Mouse (Mus musculus) mesoderm, embryonic 11.5 days (tissue): ENCODE measurements around the gene 2210408I21Rik.

Source experiments
- DNase-seq: peaks from one replicate; pipeline ENCODE4 v3.0.0-alpha.2; 2012; ENCODE audit warnings: low read depth, low spot score

Gene 2210408I21Rik

DNA sequence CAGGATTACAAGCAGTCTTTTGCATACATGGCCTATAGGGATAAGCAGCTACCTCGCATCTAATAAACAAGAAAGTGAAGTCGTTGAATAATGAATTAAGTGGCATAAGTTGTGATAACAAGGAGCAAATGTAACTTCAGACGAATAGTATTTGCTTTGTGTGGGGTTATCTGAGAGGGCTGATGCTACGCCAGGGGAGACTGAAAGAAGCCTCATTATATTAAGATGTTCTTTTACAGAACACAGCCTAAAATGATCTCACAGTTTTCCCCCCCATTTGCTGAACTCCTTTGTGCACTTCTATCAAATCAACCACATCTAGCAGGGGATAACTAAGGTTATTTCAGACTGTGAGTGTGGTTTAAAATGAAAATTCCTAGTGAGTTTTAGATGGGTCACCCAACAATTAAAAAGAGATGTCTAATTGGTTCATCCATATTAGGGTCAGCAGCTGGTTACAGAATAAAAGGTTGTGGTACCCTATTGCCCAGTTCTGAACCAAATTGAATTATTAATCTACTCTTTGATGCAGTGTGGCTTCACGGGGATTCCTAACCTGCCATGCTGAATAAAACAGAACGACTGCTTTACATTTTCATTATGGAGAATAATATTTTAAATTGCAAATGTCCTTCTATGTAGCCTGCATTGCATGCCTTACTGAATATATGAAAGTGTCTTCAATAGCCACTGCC lies 343.2 kb downstream of the 2210408I21Rik start:
- no peak for DNase-seq

- no peak for DNase-seq
These were observed 354.8 kb downstream of the 2210408I21Rik start for GRCm38 (mm10) chr13:77489938-77490651.

- no peak for DNase-seq
These were observed 378.7 kb downstream of the 2210408I21Rik start for GRCm38 (mm10) chr13:77514046-77514445.

DNA sequence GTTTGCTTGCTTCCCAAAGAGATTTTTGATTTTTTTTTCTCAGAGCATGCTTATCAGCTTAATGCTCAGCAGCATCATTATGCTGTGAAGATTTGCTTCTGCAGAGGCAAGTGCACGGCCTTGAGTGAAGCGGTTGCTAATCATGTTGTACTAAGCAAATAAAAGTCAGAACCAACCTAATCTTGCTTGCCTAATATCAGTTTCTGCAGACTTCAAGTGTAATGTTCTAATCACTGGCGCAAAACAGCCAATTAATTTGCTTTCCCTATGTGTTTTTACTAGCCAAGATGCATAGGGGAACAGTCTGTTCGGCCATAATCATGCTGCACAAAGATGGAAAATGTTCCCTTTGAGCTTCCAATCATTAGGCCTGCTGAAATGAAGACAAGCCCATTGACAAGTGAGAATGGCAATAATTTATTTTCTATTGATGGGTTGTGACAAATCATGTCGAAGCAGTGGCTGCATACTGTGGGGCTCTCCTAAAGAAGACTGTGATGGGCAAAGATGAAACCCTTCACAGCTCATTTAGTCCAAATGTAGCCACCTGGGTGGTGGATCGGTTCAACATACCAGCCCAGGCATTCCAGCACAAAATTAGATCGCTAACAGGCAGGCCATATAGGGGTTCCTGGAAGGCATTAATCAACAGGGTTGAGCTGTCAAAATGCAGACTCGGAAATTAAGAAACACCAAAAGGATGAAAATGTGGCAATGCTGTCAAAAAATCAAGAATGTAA lies 393.8 kb downstream of the 2210408I21Rik start:
- DNase-seq, result peak; percentile 41

GRCm38 (mm10) chr13:77529760-77530159 lies 394.4 kb downstream of the 2210408I21Rik start:
- DNase-seq, result no peak

GRCm38 (mm10) chr13:77537466-77537865 lies 402.1 kb downstream of the 2210408I21Rik start:
- DNase-seq, result no peak

GRCm38 (mm10) chr13:77547486-77548385 lies 412.4 kb downstream of the 2210408I21Rik start:
- DNase-seq, result peak; percentile 39

DNA sequence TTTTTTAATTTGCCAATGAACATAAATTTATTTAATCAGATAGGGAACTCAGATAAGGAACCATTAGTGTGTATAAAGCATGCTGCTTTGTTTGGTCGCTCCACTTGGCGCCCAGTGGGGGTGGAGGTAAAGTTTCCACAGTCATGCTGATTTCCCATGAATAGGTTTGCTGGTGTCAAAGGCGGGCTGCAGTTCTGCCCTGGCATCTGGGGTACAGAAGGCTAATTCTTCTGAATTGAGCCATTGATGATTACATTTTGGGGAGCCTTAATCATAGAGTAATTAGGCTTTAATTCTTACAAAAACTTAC lies 413.0 kb downstream of the 2210408I21Rik start:
- peak; percentile 63 for DNase-seq

DNA sequence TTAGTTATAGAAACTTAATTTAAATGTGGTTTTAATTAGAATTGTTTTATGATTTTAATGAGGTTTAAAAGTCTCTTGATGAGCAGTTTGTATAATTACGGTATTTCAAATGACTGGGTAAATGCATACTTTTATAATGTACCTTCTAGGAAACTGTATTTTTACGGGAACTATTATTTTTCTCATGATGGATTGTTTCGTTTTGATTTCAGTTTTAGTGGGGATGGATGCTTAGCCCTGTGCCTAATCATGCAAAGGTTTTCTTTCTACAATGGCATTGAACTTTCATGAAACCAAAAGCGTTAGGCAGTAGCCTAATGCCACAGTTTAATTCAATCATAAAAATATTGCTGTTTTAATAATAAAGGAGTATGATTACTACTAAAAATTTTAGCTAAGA lies 413.4 kb downstream of the 2210408I21Rik start:
- no peak for DNase-seq

DNA sequence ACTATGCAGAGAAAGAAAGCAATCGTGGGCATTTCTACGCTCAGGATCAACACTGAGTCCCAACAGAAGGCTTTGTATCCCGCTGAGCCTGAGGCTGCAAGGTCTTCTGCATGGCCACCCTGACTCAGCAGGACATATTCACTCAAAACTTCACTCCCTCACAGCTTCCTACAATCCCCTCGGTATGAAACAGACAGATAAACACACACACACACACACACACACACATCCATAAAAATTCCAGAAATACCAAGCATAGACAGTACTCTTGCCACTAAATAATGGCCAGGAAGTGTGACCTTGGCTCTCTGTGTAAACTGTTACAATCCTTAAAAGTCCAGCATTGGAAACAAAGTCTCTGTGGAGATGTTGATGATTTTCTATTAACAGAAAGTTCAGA lies 458.7 kb downstream of the 2210408I21Rik start:
- peak; percentile 48 for DNase-seq

DNA sequence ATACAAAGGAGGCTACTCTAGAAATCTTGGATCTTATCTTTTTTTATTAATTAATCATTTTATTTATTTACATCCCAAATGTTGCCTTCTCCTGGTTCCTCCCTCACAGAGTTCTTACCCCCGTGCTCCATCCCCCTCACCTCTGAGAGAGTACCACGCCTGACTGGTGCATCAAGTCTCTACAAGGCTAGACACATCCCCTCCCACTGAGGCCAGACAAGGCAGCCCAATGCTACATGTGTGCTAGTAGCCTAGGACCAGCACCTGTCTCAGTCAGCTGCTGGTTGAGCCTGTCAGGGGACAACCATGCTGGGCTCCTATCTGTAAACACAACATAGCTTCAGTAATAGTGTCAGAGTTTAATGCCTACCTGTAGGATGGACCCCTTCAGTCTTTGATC lies 480.0 kb downstream of the 2210408I21Rik start:
- no peak for DNase-seq
